22 mouse cellular contexts compared by ENCODE assay signal in genomic region chr13:109827341-109827740, GRCm38 (mm10).
DNase-seq lines count a peak whose midpoint lies in the region; ATAC-seq and TF ChIP-seq lines count a peak whose summit lies in the region.
"Had no signal": no experiment of that assay in that cellular context is flagged by ENCODE, and none has a peak within 500 bp of the region (broad histone marks: within the 10 kb centered on the region; RNA-seq: fewer than 3 reads in every experiment).

No protein-coding gene starts in this region.

- no peak for ATAC-seq in midbrain, embryonic 13.5 days
- ATAC-seq in midbrain, embryonic 16.5 days = no peak
- ATAC-seq in forebrain, embryonic 11.5 days (replicated peaks; ENCODE audit: low FRiP score) = no peak
- ATAC-seq: activated CD4-positive, CD25-positive, alpha-beta regulatory T cell, adult 4 months; CD4-positive, CD25-positive, alpha-beta regulatory T cell, adult 4 months; Patski had no signal

- intact Hi-C loops in gastrocnemius, adult 2 months (cut with DNase I) = no loop called here
- intact Hi-C loops in gastrocnemius, postnatal 14 days (cut with DNase I; ENCODE audit: low total_unique reads) = no loop called here

- no peak overlapping the region for H3K9ac ChIP-seq in midbrain, embryonic 13.5 days (replicated peaks)
- no peak overlapping the region for H3K9ac ChIP-seq in midbrain, embryonic 16.5 days (ENCODE audit: low read depth, low read length)
- H3K9ac ChIP-seq in forebrain, embryonic 11.5 days (ENCODE audit: low read length) = no peak overlapping the region

- WGBS in midbrain, embryonic 13.5 days = 72% methylated on average over 6 of the region's 6 CpGs
- 61% methylated on average over 6 of the region's 6 CpGs for WGBS in midbrain, embryonic 16.5 days
- WGBS in forebrain, embryonic 11.5 days = 90% methylated on average over 6 of the region's 6 CpGs

- peaks cover 24% of the 10 kb centered on the region for H3K4me1 ChIP-seq in midbrain, embryonic 13.5 days (replicated peaks)
- H3K4me1 ChIP-seq in midbrain, embryonic 16.5 days (ENCODE audit: control insufficient read depth, insufficient read depth, low read length) = peaks cover 21% of the 10 kb centered on the region
- peaks cover 12% of the 10 kb centered on the region; the same call in 1 of the 2 replicates for H3K4me1 ChIP-seq in forebrain, embryonic 11.5 days (replicated peaks; ENCODE audit: control insufficient read depth, insufficient read depth, low read length)

- no peaks in the 10 kb centered on the region for H3K36me3 ChIP-seq in midbrain, embryonic 13.5 days
- no peaks in the 10 kb centered on the region for H3K36me3 ChIP-seq in midbrain, embryonic 16.5 days (ENCODE audit: control insufficient read depth, insufficient read depth, low read length)
- H3K36me3 ChIP-seq in forebrain, embryonic 11.5 days (ENCODE audit: control insufficient read depth, insufficient read depth, low read length) = no peaks in the 10 kb centered on the region

- H3K9me3 ChIP-seq in midbrain, embryonic 13.5 days = no peaks in the 10 kb centered on the region
- no peaks in the 10 kb centered on the region for H3K9me3 ChIP-seq in midbrain, embryonic 16.5 days (replicated peaks; ENCODE audit: control insufficient read depth, low read length, poor library complexity, severe bottlenecking)
- no peaks in the 10 kb centered on the region for H3K9me3 ChIP-seq in forebrain, embryonic 11.5 days (ENCODE audit: control insufficient read depth, low read length)
- H3K9me3 ChIP-seq: G1E had no signal

- H3K4me3 ChIP-seq in gastrocnemius, adult 2 months = no peak overlapping the region
- H3K4me3 ChIP-seq in midbrain, embryonic 13.5 days (replicated peaks) = no peak overlapping the region
- H3K4me3 ChIP-seq in midbrain, embryonic 16.5 days (ENCODE audit: low read depth, low read length) = no peak overlapping the region
- no peak overlapping the region for H3K4me3 ChIP-seq in forebrain, embryonic 11.5 days (ENCODE audit: low read depth, low read length)

- no peak for DNase-seq in gastrocnemius, adult 2 months
- no peak for DNase-seq in gastrocnemius, postnatal 14 days
- peak; percentile 82 for DNase-seq in fat pad, adult 2 months (ENCODE audit: extremely low read depth, low read depth, low spot score)
- DNase-seq in gonadal fat pad, adult 2 months (ENCODE audit: low read depth) = peak; percentile 79
- no peak for DNase-seq in layer of hippocampus, postnatal 10 days (ENCODE audit: low spot score in 2 of 2)
- no peak for DNase-seq in forebrain, embryonic 11.5 days (ENCODE audit: low spot score)
- DNase-seq: adrenal gland, adult 2 months; adrenal gland, adult 8-10 months; adrenal gland, postnatal 10 days; adrenal gland, postnatal 14 days; adrenal gland, postnatal 25 days; adrenal gland, postnatal 36 days; B cell, adult 2 months; cerebellum, adult 11 months; cerebellum, adult 11-12 months had no signal

- H3K4me2 ChIP-seq in midbrain, embryonic 13.5 days (replicated peaks) = no peak overlapping the region
- no peak overlapping the region for H3K4me2 ChIP-seq in midbrain, embryonic 16.5 days (ENCODE audit: low read length)
- H3K4me2 ChIP-seq in forebrain, embryonic 11.5 days (ENCODE audit: low read depth, low read length, severe bottlenecking) = no peak overlapping the region

- no peak for TF ChIP-seq CTCF in gastrocnemius, adult 2 months (IDR thresholded peaks at IDR 0.05)

- peak overlapping the region; percentile 71; the same call in 1 of the 2 replicates for H3K27ac ChIP-seq in gastrocnemius, adult 2 months
- 0 out of 2 replicates have a peak overlapping the region, but pooled peaks have one; percentile 2 for H3K27ac ChIP-seq in midbrain, embryonic 13.5 days
- H3K27ac ChIP-seq in midbrain, embryonic 16.5 days (ENCODE audit: low read length) = no peak overlapping the region
- no peak overlapping the region for H3K27ac ChIP-seq in forebrain, embryonic 11.5 days (ENCODE audit: low read depth, low read length)

- no peaks in the 10 kb centered on the region for H3K27me3 ChIP-seq in midbrain, embryonic 13.5 days
- H3K27me3 ChIP-seq in midbrain, embryonic 16.5 days (ENCODE audit: control insufficient read depth, insufficient read depth, low read depth, low read length) = no peaks in the 10 kb centered on the region
- no peaks in the 10 kb centered on the region for H3K27me3 ChIP-seq in forebrain, embryonic 11.5 days (ENCODE audit: control insufficient read depth, insufficient read depth, low read length)
- H3K27me3 ChIP-seq: CH12.LX, Patski had no signal

Comparison
In these comparisons a context has a peak if more than half of its experiments do, and no peak if none do; other contexts are left out.
1. H3K27ac ChIP-seq: peak in gastrocnemius, adult 2 months (single experiment) and midbrain, embryonic 13.5 days (single experiment); none in midbrain, embryonic 16.5 days (single experiment) and forebrain, embryonic 11.5 days (single experiment).
2. DNase-seq: peak in fat pad, adult 2 months (single experiment) and gonadal fat pad, adult 2 months (single experiment); none in gastrocnemius, adult 2 months (single experiment), gastrocnemius, postnatal 14 days (single experiment), layer of hippocampus, postnatal 10 days (0 of 2) and forebrain, embryonic 11.5 days (single experiment).